Mouse (Mus musculus) G1E (cell line): ENCODE measurements around the gene Spon1. TPM values are rescaled to one million over a fixed set of nuclear protein-coding genes. Genes with fewer than 3 reads are reported as not detected.

Experiments
- ATAC-seq: 2 replicates; pipeline ENCODE4 v1.8.0; 2016; ENCODE audit warnings: mild to moderate bottlenecking; ENCODE audit not compliant: insufficient number of reproducible peaks, poor library complexity, low FRiP score, severe bottlenecking; ENCODE audit errors: extremely low read depth
- DNase-seq: peaks from one replicate; pipeline ENCODE4 v3.0.0; 2012; ENCODE audit warnings: low spot score
- H3K27me3 ChIP-seq: 2 replicates; pipeline ENCODE4 v1.6.1; 2012; ENCODE audit warnings: mild to moderate bottlenecking, low read length, inconsistent platforms; ENCODE audit not compliant: insufficient read depth
- H3K36me3 ChIP-seq: replicated peaks from 2 replicates; pipeline ENCODE3; 2012; ENCODE audit warnings: mild to moderate bottlenecking, inconsistent platforms
- H3K4me1 ChIP-seq: 2 replicates; pipeline ENCODE4 v1.6.1; 2012; ENCODE audit warnings: low read depth, low read length, inconsistent platforms, mixed read lengths; ENCODE audit not compliant: insufficient read depth
- H3K4me3 ChIP-seq: 2 replicates; pipeline ENCODE4 v1.5.1; 2012; ENCODE audit warnings: low read depth, mild to moderate bottlenecking, inconsistent platforms, low read length, moderate library complexity, mixed read lengths
- H3K9me3 ChIP-seq: replicated peaks from 2 replicates; pipeline ENCODE4 v1.6.1; 2012; ENCODE audit warnings: inconsistent platforms
- CTCF ChIP-seq: IDR thresholded peaks from 2 replicates; pipeline ENCODE4 v1.5.1; 2012; ENCODE audit warnings: low read depth, low read length, inconsistent platforms, mixed read lengths
- GATA1 ChIP-seq: IDR thresholded peaks from 2 replicates; pipeline ENCODE4 v1.6.1; 2012; ENCODE audit warnings: borderline replicate concordance, low read length, inconsistent platforms, mixed read lengths
- GATA2 ChIP-seq: IDR thresholded peaks from 2 replicates; pipeline ENCODE4 v1.6.1; 2012; ENCODE audit warnings: low read depth, low read length, inconsistent platforms, borderline replicate concordance
- POLR2AphosphoS5 ChIP-seq: IDR thresholded peaks from 2 replicates; pipeline ENCODE4 v1.6.1; 2012; ENCODE audit warnings: low read depth, low read length, inconsistent platforms; ENCODE audit not compliant: insufficient replicate concordance
- TAL1 ChIP-seq: conservative IDR thresholded peaks from 2 replicates; pipeline ENCODE4 v1.6.1; 2012; ENCODE audit warnings: low read depth, low read length, inconsistent platforms, mixed read lengths
- polyA plus RNA-seq: library from polyadenylated mRNA; stranded (reverse); fragments of >175 nt; gene quantifications from 2 replicates; pipeline ENCODE4 v1.2.3, GENCODE M21; 2012
- total RNA-seq, 2 experiments: library from RNA; stranded (forward) in 1 of 2; stranded (reverse) in 1 of 2; fragments of 200-1000 nt in 1 of 2; fragments of >200 nt in 1 of 2; fragmentation: Nextera tagmentation in 1 of 2; gene quantifications; 2 replicates each; pipeline ENCODE4 v1.2.3; 2014 to 2017

The Spon1 gene
- total and polyA plus RNA-seq, 3 experiments: 0.05 TPM; not detected in 2

- H3K9me3 ChIP-seq: 0 out of 2 replicates have a peak, but pooled peaks cover 2% of the 10 kb centered on the region
- no peaks in the 10 kb centered on the region for H3K27me3 ChIP-seq
- ATAC-seq (no peak), DNase-seq (no peak)
- H3K4me1 ChIP-seq: no peaks in the 10 kb centered on the region
- TF ChIP-seq CTCF: no peak
- TF ChIP-seq GATA1: no peak
- TF ChIP-seq GATA2: no peak
- no peak for TF ChIP-seq TAL1
- no peak for TF ChIP-seq POLR2AphosphoS5
- H3K4me3 ChIP-seq: no peak overlapping the region
- H3K36me3 ChIP-seq: no peaks in the 10 kb centered on the region
Observed at GRCm38 (mm10) chr7:113890782-113891181, 125.0 kb downstream of the Spon1 start.

- ATAC-seq: no peak
Observed at GRCm38 (mm10) chr7:113891491-113891890, 125.7 kb downstream of the Spon1 start.

GRCm38 (mm10) chr7:113893944-113894662 is 128.3 kb downstream of the Spon1 start:
- no peaks in the 10 kb centered on the region for H3K27me3 ChIP-seq
- no peaks in the 10 kb centered on the region for H3K4me1 ChIP-seq
- TF ChIP-seq GATA2 (no peak), POLR2AphosphoS5 (no peak), TAL1 (no peak), CTCF (no peak), GATA1 (no peak)
- no peak for ATAC-seq
- H3K36me3 ChIP-seq: no peaks in the 10 kb centered on the region
- no peak overlapping the region for H3K4me3 ChIP-seq
- H3K9me3 ChIP-seq: no peaks in the 10 kb centered on the region
- no peak for DNase-seq

More at GRCm38 (mm10) chr7:113891491-113891890, 125.7 kb downstream of the Spon1 start:
- no peaks in the 10 kb centered on the region for H3K4me1 ChIP-seq
- H3K36me3 ChIP-seq: no peaks in the 10 kb centered on the region
- no peak overlapping the region for H3K4me3 ChIP-seq
- TF ChIP-seq CTCF (no peak), TAL1 (no peak), POLR2AphosphoS5 (no peak), GATA1 (no peak), GATA2 (no peak)
- DNase-seq: no peak
- H3K9me3 ChIP-seq: 0 out of 2 replicates have a peak, but pooled peaks cover 2% of the 10 kb centered on the region
- H3K27me3 ChIP-seq: no peaks in the 10 kb centered on the region

- Histone ChIP-seq H3K27me3 (no peaks in the 10 kb centered on the region), H3K4me3 (no peak overlapping the region), H3K9me3 (no peaks in the 10 kb centered on the region), H3K4me1 (no peaks in the 10 kb centered on the region), H3K36me3 (no peaks in the 10 kb centered on the region)
- no peak for DNase-seq
- TF ChIP-seq POLR2AphosphoS5: no peak
- TF ChIP-seq TAL1: no peak
- no peak for TF ChIP-seq GATA1
- no peak for TF ChIP-seq GATA2
- no peak for TF ChIP-seq CTCF
- ATAC-seq: no peak
Observed at GRCm38 (mm10) chr7:113895266-113895665, 129.5 kb downstream of the Spon1 start.

GRCm38 (mm10) chr7:113898388-113898787 is 132.6 kb downstream of the Spon1 start:
- H3K4me3 ChIP-seq: no peak overlapping the region
- no peaks in the 10 kb centered on the region for H3K9me3 ChIP-seq
- DNase-seq (no peak), ATAC-seq (no peak)
- TF ChIP-seq TAL1: no peak
- no peak for TF ChIP-seq GATA2
- TF ChIP-seq POLR2AphosphoS5: no peak
- no peak for TF ChIP-seq GATA1
- no peak for TF ChIP-seq CTCF
- H3K4me1 ChIP-seq: no peaks in the 10 kb centered on the region
- no peaks in the 10 kb centered on the region for H3K36me3 ChIP-seq
- H3K27me3 ChIP-seq: no peaks in the 10 kb centered on the region

GRCm38 (mm10) chr7:113901511-113901910 is 135.7 kb downstream of the Spon1 start:
- DNase-seq (no peak), ATAC-seq (no peak)
- Histone ChIP-seq H3K4me3 (no peak overlapping the region), H3K9me3 (0 out of 2 replicates have a peak, but pooled peaks cover 3% of the 10 kb centered on the region), H3K27me3 (no peaks in the 10 kb centered on the region), H3K36me3 (no peaks in the 10 kb centered on the region), H3K4me1 (no peaks in the 10 kb centered on the region)
- TF ChIP-seq GATA1: no peak
- no peak for TF ChIP-seq GATA2
- no peak for TF ChIP-seq CTCF
- no peak for TF ChIP-seq TAL1
- TF ChIP-seq POLR2AphosphoS5: no peak
